Mouse (Mus musculus) small intestine, adult 2 months (tissue): Measurements from ENCODE around the gene Sec23a.

ENCODE experiments used
- CTCF ChIP-seq: fragments of 200-500 bp; IDR thresholded peaks from 2 replicates; pipeline ENCODE4 v1.5.1; 2012; ENCODE audit warnings: low read depth, mild to moderate bottlenecking, control low read depth, inconsistent platforms, low read length, moderate library complexity, mixed read lengths; ENCODE audit not compliant: insufficient replicate concordance, insufficient read length; ENCODE audit errors: extremely low read depth
- POLR2A ChIP-seq: fragments of 200-500 bp; IDR thresholded peaks from 2 replicates; pipeline ENCODE4 v1.6.1; 2012; ENCODE audit warnings: low read depth, mild to moderate bottlenecking, control low read depth, inconsistent platforms, low read length, moderate library complexity

DNA sequence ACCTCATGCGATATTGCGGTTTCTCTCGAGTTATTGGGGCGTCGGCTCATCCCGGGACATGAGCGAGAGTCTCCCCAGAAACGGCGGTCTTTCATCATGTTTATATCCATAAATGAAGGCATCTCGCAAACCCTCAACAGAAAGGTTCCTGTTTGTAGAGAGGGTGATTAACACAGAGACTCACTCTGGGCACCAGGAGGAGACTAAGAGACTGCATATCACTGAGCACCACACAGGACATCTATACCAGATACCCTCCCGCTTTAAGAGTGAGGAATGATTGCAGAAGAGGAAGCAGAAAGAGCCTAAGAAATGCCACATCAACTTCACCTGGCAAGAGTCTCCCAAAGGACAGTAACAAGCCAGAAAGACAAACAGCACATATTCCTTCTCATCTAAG lies 44.4 kb upstream of the Sec23a start:
- TF ChIP-seq POLR2A (no peak), CTCF (no peak)
